Mouse (Mus musculus) myocyte (in vitro differentiated cells): ENCODE data around the gene Plcb4. TPM values are rescaled to one million over a fixed set of nuclear protein-coding genes. Genes with fewer than 3 reads are reported as not detected.

Experiments
- H3K27me3 ChIP-seq: one replicate; pipeline ENCODE4 v1.6.1; 2011; ENCODE audit not compliant: control insufficient read depth, insufficient read depth, insufficient read length
- H3K36me3 ChIP-seq: one replicate; pipeline ENCODE4 v1.6.1; 2011; ENCODE audit not compliant: control insufficient read depth, insufficient read depth
- H3K4me2 ChIP-seq: one replicate; pipeline ENCODE4 v1.6.1; 2011; ENCODE audit warnings: low read depth, control low read depth
- H3K4me3 ChIP-seq: one replicate; pipeline ENCODE4 v1.5.1; 2011; ENCODE audit warnings: mild to moderate bottlenecking, control low read depth, moderate library complexity
- H3K79me2 ChIP-seq: one replicate; pipeline ENCODE4 v1.6.1; 2011; ENCODE audit not compliant: control insufficient read depth, insufficient read depth
- H3ac ChIP-seq: one replicate; pipeline ENCODE4 v1.6.1; 2011; ENCODE audit not compliant: control insufficient read depth, insufficient read length
- CEBPB ChIP-seq: IDR thresholded peaks from 2 replicates; pipeline ENCODE4 v1.6.1; 2011; ENCODE audit warnings: mild to moderate bottlenecking, moderate library complexity; ENCODE audit not compliant: poor library complexity, insufficient read depth, severe bottlenecking
- E2F4 ChIP-seq: IDR thresholded peaks from one replicate; pipeline ENCODE4 v1.6.1; 2011; ENCODE audit warnings: mild to moderate bottlenecking, control low read depth, moderate library complexity; ENCODE audit not compliant: insufficient read depth
- MAX ChIP-seq: IDR thresholded peaks from one replicate; pipeline ENCODE4 v1.6.1; 2011; ENCODE audit warnings: low read depth, mild to moderate bottlenecking, control low read depth
- MYOD1 ChIP-seq, 3 experiments: IDR thresholded peaks; one replicate each; pipeline ENCODE4 v1.6.1; 2011; ENCODE audit warnings: control low read depth in 2 of 3, low read depth in 2 of 3, mild to moderate bottlenecking in 2 of 3, moderate library complexity in 1 of 3; ENCODE audit not compliant: insufficient read length in 2 of 3, control insufficient read depth in 1 of 3
- MYOG ChIP-seq, 3 experiments: IDR thresholded peaks; one replicate each; pipeline ENCODE4 v1.6.1; 2011; ENCODE audit warnings: control low read depth in 2 of 3, low read depth in 2 of 3, mild to moderate bottlenecking in 2 of 3; ENCODE audit not compliant: insufficient read length in 2 of 3, control insufficient read depth in 1 of 3, insufficient read depth in 1 of 3
- POLR2A ChIP-seq: IDR thresholded peaks from one replicate; pipeline ENCODE4 v1.6.1; 2011; ENCODE audit warnings: low read depth, mild to moderate bottlenecking, control low read depth, moderate library complexity; ENCODE audit not compliant: insufficient read length
- POLR2AphosphoS2 ChIP-seq: IDR thresholded peaks from one replicate; pipeline ENCODE4 v1.6.1; 2011; ENCODE audit warnings: low read depth, control low read depth; ENCODE audit not compliant: insufficient read length
- REST ChIP-seq: IDR thresholded peaks from one replicate; pipeline ENCODE4 v1.6.1; 2011; ENCODE audit warnings: mild to moderate bottlenecking, control low read depth, moderate library complexity; ENCODE audit not compliant: insufficient read depth, insufficient read length
- SRF ChIP-seq: IDR thresholded peaks from one replicate; pipeline ENCODE4 v1.6.1; 2011; ENCODE audit warnings: low read depth; ENCODE audit not compliant: control insufficient read depth, insufficient read length
- TCF12 ChIP-seq: IDR thresholded peaks from one replicate; pipeline ENCODE4 v1.6.1; 2011; ENCODE audit warnings: mild to moderate bottlenecking, control low read depth; ENCODE audit not compliant: poor library complexity, insufficient read depth, severe bottlenecking
- TCF3 ChIP-seq: IDR thresholded peaks from one replicate; pipeline ENCODE4 v1.6.1; 2011; ENCODE audit warnings: low read depth, control low read depth; ENCODE audit not compliant: insufficient read length
- USF1 ChIP-seq: IDR thresholded peaks from one replicate; pipeline ENCODE4 v1.6.1; 2011; ENCODE audit warnings: low read depth, mild to moderate bottlenecking, control low read depth, moderate library complexity
- polyA plus RNA-seq: library from polyadenylated mRNA; unstranded; fragments of >200 nt; fragmentation: generic; extraction: Trizol; gene quantifications from one replicate; pipeline ENCODE4 v1.2.1, GENCODE M21; 2012; ENCODE audit warnings: missing spikeins

The Plcb4 gene
- polyA plus RNA-seq, 1 experiment: 5.3 TPM

GRCm38 (mm10) chr2:136000933-136001332 is 342.1 kb downstream of the Plcb4 start:
- Histone ChIP-seq H3K4me3 (no peak overlapping the region), H3ac (no peak overlapping the region), H3K4me2 (no peak overlapping the region), H3K36me3 (peaks cover 3% of the 10 kb centered on the region), H3K27me3 (no peaks in the 10 kb centered on the region), H3K79me2 (no peaks in the 10 kb centered on the region)
- TF ChIP-seq MYOG (IDR thresholded peaks at IDR 0.05; ENCODE audit: control insufficient read depth in 1 of 3, insufficient read depth in 1 of 3, insufficient read length in 2 of 3, low read depth in 2 of 3) (no peak), POLR2AphosphoS2 (no peak), POLR2A (no peak), SRF (no peak), TCF12 (no peak), MYOD1 (IDR thresholded peaks at IDR 0.05; ENCODE audit: control insufficient read depth in 1 of 3, insufficient read length in 2 of 3, low read depth in 2 of 3) (no peak), TCF3 (no peak), E2F4 (no peak), REST (no peak), CEBPB (no peak), MAX (no peak), USF1 (no peak)

DNA sequence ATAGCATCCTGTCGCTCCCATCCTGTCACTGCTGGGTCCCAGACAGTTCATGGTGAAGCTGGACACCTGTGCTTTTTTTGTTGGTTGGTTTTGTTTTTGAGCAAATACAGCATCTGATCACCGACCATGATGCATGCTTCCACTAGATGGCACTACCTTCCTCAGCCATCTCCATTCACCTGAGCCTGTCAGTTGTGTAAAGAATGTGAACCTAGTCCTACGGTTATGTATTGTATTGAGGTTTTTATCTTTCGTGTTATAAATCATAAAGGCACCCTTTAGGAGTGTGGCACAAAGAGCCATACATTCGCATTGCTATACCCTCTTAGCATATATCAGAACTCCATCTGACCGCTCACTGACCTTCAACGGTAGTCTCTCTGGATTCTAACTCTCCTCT is 343.3 kb downstream of the Plcb4 start:
- TF ChIP-seq SRF: no peak
- TF ChIP-seq E2F4: no peak
- TF ChIP-seq CEBPB: no peak
- TF ChIP-seq MAX: no peak
- TF ChIP-seq MYOG (IDR thresholded peaks at IDR 0.05; ENCODE audit: control insufficient read depth in 1 of 3, insufficient read depth in 1 of 3, insufficient read length in 2 of 3, low read depth in 2 of 3): no peak
- TF ChIP-seq POLR2A: no peak
- no peak for TF ChIP-seq TCF3
- TF ChIP-seq MYOD1 (IDR thresholded peaks at IDR 0.05; ENCODE audit: control insufficient read depth in 1 of 3, insufficient read length in 2 of 3, low read depth in 2 of 3): no peak
- no peak for TF ChIP-seq USF1
- no peak for TF ChIP-seq REST
- no peak for TF ChIP-seq POLR2AphosphoS2
- no peak for TF ChIP-seq TCF12
- no peak overlapping the region for H3ac ChIP-seq
- H3K79me2 ChIP-seq: no peaks in the 10 kb centered on the region
- no peak overlapping the region for H3K4me3 ChIP-seq
- peaks cover 3% of the 10 kb centered on the region for H3K36me3 ChIP-seq
- H3K27me3 ChIP-seq: no peaks in the 10 kb centered on the region
- no peak overlapping the region for H3K4me2 ChIP-seq

GRCm38 (mm10) chr2:136003836-136004235 is 345.0 kb downstream of the Plcb4 start:
- no peak for TF ChIP-seq MYOD1 (IDR thresholded peaks at IDR 0.05; ENCODE audit: control insufficient read depth in 1 of 3, insufficient read length in 2 of 3, low read depth in 2 of 3)
- no peak for TF ChIP-seq E2F4
- TF ChIP-seq MAX: no peak
- no peak for TF ChIP-seq SRF
- no peak for TF ChIP-seq TCF3
- Histone ChIP-seq H3K27me3 (no peaks in the 10 kb centered on the region), H3K36me3 (peaks cover 13% of the 10 kb centered on the region), H3K4me2 (no peak overlapping the region), H3ac (no peak overlapping the region), H3K4me3 (no peak overlapping the region), H3K79me2 (no peaks in the 10 kb centered on the region)

DNA sequence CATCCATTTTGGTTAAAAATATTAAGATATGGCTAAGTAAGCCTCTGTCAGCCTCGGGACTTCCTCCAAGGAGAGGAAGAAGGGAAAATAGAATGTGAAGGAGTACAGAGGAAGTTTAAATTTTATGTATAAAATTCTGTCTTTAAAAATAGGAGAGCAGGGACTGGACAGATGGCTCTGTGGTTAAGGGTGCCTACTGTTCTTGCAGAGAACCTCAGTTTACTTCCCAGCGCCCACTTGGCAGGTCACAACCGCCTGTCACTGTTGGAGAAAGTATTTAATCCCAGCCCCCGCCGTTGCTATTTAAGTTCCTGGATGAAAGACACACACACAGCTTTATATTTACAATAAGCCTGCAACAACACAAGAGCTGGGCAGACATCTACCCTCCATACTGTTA is 347.5 kb downstream of the Plcb4 start:
- H3K4me2 ChIP-seq: no peak overlapping the region
- H3K36me3 ChIP-seq: peaks cover 14% of the 10 kb centered on the region
- H3K79me2 ChIP-seq: no peaks in the 10 kb centered on the region
- H3K27me3 ChIP-seq: no peaks in the 10 kb centered on the region
- no peak overlapping the region for H3K4me3 ChIP-seq
- no peak for TF ChIP-seq TCF3
- H3ac ChIP-seq: no peak overlapping the region

DNA sequence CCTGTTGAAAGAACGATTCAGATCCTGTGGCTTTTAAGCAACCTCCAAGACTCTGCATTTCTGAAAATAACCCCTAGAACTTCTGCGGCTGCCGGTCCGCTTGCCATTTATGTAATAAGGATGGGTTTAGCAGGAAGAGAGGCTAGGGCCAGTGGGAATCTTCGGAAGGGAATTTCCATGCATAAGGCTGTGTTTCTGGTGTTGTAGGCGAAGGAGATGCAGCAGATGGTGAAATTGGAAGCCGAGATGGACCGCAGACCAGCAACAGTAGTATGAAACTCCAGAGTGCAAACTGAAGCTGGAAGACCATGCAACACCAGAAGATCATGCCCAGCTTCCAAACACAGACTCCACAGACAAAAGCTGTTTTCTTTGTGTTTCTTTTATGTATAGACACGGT is 353.9 kb downstream of the Plcb4 start:
- Histone ChIP-seq H3K36me3 (peaks cover 8% of the 10 kb centered on the region), H3ac (no peak overlapping the region), H3K79me2 (no peaks in the 10 kb centered on the region), H3K4me3 (no peak overlapping the region), H3K4me2 (no peak overlapping the region), H3K27me3 (no peaks in the 10 kb centered on the region)
- TF ChIP-seq MAX: no peak
- TF ChIP-seq REST: no peak
- TF ChIP-seq TCF3: no peak
- no peak for TF ChIP-seq MYOD1 (IDR thresholded peaks at IDR 0.05; ENCODE audit: control insufficient read depth in 1 of 3, insufficient read length in 2 of 3, low read depth in 2 of 3)
- TF ChIP-seq POLR2AphosphoS2: no peak
- TF ChIP-seq TCF12: no peak
- no peak for TF ChIP-seq MYOG (IDR thresholded peaks at IDR 0.05; ENCODE audit: control insufficient read depth in 1 of 3, insufficient read depth in 1 of 3, insufficient read length in 2 of 3, low read depth in 2 of 3)
- no peak for TF ChIP-seq POLR2A
- no peak for TF ChIP-seq E2F4
- TF ChIP-seq SRF: no peak
- no peak for TF ChIP-seq CEBPB
- no peak for TF ChIP-seq USF1

- no peak overlapping the region for H3K4me3 ChIP-seq
Measured at GRCm38 (mm10) chr2:136048464-136048863, 389.7 kb downstream of the Plcb4 start.

More at GRCm38 (mm10) chr2:136048464-136048863, 389.7 kb downstream of the Plcb4 start:
- H3ac ChIP-seq: no peak overlapping the region
- peaks cover 12% of the 10 kb centered on the region for H3K27me3 ChIP-seq
- H3K36me3 ChIP-seq: no peaks in the 10 kb centered on the region
- H3K79me2 ChIP-seq: no peaks in the 10 kb centered on the region
- no peak for TF ChIP-seq MAX
- no peak for TF ChIP-seq MYOD1 (IDR thresholded peaks at IDR 0.05; ENCODE audit: control insufficient read depth in 1 of 3, insufficient read length in 2 of 3, low read depth in 2 of 3)
- no peak for TF ChIP-seq TCF3
- no peak for TF ChIP-seq POLR2A
- no peak for TF ChIP-seq POLR2AphosphoS2
- no peak overlapping the region for H3K4me2 ChIP-seq
